Mouse (Mus musculus) heart, postnatal 0 days (tissue): ENCODE data around the gene Pld5.

Source experiments
- CTCF ChIP-seq: IDR thresholded peaks from 2 replicates; pipeline ENCODE4 v1.5.1; 2016; ENCODE audit warnings: antibody characterized with exemption, control low read depth, low read depth
- EP300 ChIP-seq: IDR thresholded peaks from 2 replicates; pipeline ENCODE4 v1.6.1; 2016; ENCODE audit warnings: antibody characterized with exemption, low read depth

DNA sequence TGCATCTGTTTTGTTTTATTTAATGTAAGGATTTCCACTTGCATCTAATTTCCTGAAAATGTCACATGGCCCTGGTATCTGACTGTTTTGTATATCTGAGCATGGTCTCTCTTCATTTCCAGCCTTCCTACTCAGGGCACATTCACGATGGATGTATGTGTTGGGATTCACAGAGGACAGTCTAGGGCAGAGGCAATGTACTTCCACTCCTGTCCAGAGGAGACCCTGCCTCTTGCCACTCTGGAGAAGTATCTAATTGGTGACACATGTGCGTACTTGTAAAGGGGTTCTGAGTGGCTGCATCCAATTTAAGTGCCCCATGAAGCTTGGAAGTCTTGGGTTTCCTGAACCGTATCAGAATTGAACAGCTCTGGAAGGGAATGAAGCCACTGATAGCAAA is 324.7 kb downstream of the Pld5 start:
- TF ChIP-seq CTCF (no peak), EP300 (no peak)
